In the genomic region with DNA sequence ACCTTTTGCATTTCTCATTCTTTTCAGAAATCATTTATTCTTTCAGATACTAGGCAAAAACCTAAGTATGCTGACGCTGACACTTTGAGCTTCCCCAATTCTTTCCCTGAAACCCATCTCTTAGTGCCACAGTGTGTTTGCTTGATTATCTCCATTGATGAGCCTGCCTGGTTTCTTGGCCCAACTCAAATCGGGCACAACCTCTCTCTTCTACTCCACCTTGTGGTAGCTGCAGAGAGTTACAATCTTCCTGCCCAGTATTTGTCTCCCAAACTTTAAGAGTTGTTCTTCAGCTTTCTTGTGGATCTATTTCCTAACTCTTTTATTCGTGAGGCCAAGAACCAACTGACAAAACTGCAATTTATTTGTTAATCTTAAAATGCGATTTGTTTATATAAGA, we compare ENCODE assay signal across 9 mouse cellular contexts.
DNase-seq lines count a peak whose midpoint lies in the region; ATAC-seq and TF ChIP-seq lines count a peak whose summit lies in the region.
"Had no signal": no experiment of that assay in that cellular context is flagged by ENCODE, and none has a peak within 500 bp of the region (broad histone marks: within the 10 kb centered on the region; RNA-seq: fewer than 3 reads in every experiment).

No protein-coding gene starts in this region.

- H3K9me3 ChIP-seq in kidney, embryonic 16.5 days (ENCODE audit: low read length): no peaks in the 10 kb centered on the region
- H3K9me3 ChIP-seq in lung, postnatal 0 days (ENCODE audit: low read length): no peaks in the 10 kb centered on the region
- peaks cover 4% of the 10 kb centered on the region; the same call in 1 of the 2 replicates for H3K9me3 ChIP-seq in heart, embryonic 12.5 days (replicated peaks)
- H3K9me3 ChIP-seq: liver, embryonic 15.5 days had no signal

- no peak overlapping the region for H3K9ac ChIP-seq in kidney, embryonic 16.5 days (replicated peaks; ENCODE audit: low read length)
- no peak overlapping the region for H3K9ac ChIP-seq in lung, postnatal 0 days (replicated peaks; ENCODE audit: low read depth)
- H3K9ac ChIP-seq in heart, embryonic 12.5 days: no peak overlapping the region
- H3K9ac ChIP-seq: liver, embryonic 15.5 days had no signal

- DNase-seq in kidney, adult 2 months: peak; percentile 22
- peak; percentile 18 for DNase-seq in CD4-positive helper T cell, adult 2 months (ENCODE audit: low read depth, low spot score)
- DNase-seq in Patski (ENCODE audit: low read depth, low spot score): no peak
- peak; percentile 61 for DNase-seq in embryo, embryonic 11 days
- DNase-seq in lung, postnatal 0 days (ENCODE audit: low spot score): peak; percentile 61
- DNase-seq in spleen, adult 12 weeks (ENCODE audit: low spot score): no peak

- 14% methylated on average over 4 of the region's 4 CpGs for WGBS in kidney, adult 2 months
- 16% methylated on average over 4 of the region's 4 CpGs for WGBS in kidney, embryonic 16.5 days
- WGBS in lung, postnatal 0 days: 10% methylated on average over 4 of the region's 4 CpGs
- WGBS in heart, embryonic 12.5 days: 13% methylated on average over 4 of the region's 4 CpGs

- TF ChIP-seq CTCF in kidney, adult 2 months (conservative IDR thresholded peaks at IDR 0.05; ENCODE audit: insufficient read depth, insufficient read length, low read depth, low read length): peak; percentile 59
- TF ChIP-seq CTCF in Patski (IDR thresholded peaks at IDR 0.05): peak; percentile 74
- TF ChIP-seq CTCF in lung, postnatal 0 days (IDR thresholded peaks at IDR 0.05): peak; percentile 82

- no peak for TF ChIP-seq POLR2A in kidney, adult 2 months (IDR thresholded peaks at IDR 0.05; ENCODE audit: low read depth, low read length)

- H3K27ac ChIP-seq in kidney, adult 2 months (ENCODE audit: insufficient read depth, low read depth, low read length): no peak overlapping the region
- no peak overlapping the region for H3K27ac ChIP-seq in kidney, embryonic 16.5 days (ENCODE audit: low read length)
- H3K27ac ChIP-seq in lung, postnatal 0 days (ENCODE audit: low read length): no peak overlapping the region
- no peak overlapping the region for H3K27ac ChIP-seq in heart, embryonic 12.5 days (ENCODE audit: poor library complexity, severe bottlenecking)
- H3K27ac ChIP-seq: liver, embryonic 15.5 days had no signal

- H3K4me2 ChIP-seq in kidney, embryonic 16.5 days (replicated peaks; ENCODE audit: low read depth, low read length): no peak overlapping the region
- H3K4me2 ChIP-seq in lung, postnatal 0 days (replicated peaks; ENCODE audit: low read depth, low read length): no peak overlapping the region
- H3K4me2 ChIP-seq in heart, embryonic 12.5 days: no peak overlapping the region
- H3K4me2 ChIP-seq: liver, embryonic 15.5 days had no signal

- no peak for ATAC-seq in kidney, embryonic 16.5 days (ENCODE audit: low FRiP score, low TSS enrichment)
- ATAC-seq in Patski: no peak
- ATAC-seq in lung, postnatal 0 days: no peak
- ATAC-seq in heart, embryonic 12.5 days (ENCODE audit: insufficient number of reproducible peaks, low FRiP score): no peak

- in situ Hi-C loops in Patski (cut with MboI; ENCODE audit: low pct_unique_long_range_greater_than_20kb): loop anchor here (5.0 kb wide), 1 partner anchor 240 kb away; no protein-coding TSS in a partner anchor

- POLR2A ChIA-PET in Patski (lab: Charles Lee): no interaction called here

- H3K36me3 ChIP-seq in kidney, adult 2 months (ENCODE audit: control insufficient read depth, insufficient read depth, low read length): no peaks in the 10 kb centered on the region
- H3K36me3 ChIP-seq in kidney, embryonic 16.5 days (ENCODE audit: insufficient read depth, low read length): no peaks in the 10 kb centered on the region
- H3K36me3 ChIP-seq in lung, postnatal 0 days (ENCODE audit: insufficient read depth, low read length): no peaks in the 10 kb centered on the region
- H3K36me3 ChIP-seq in heart, embryonic 12.5 days: no peaks in the 10 kb centered on the region
- H3K36me3 ChIP-seq: liver, embryonic 15.5 days had no signal

- no peak for TF ChIP-seq EP300 in lung, postnatal 0 days (IDR thresholded peaks at IDR 0.05)

- no peak overlapping the region for H3K4me3 ChIP-seq in kidney, adult 2 months (ENCODE audit: insufficient read depth, low read depth, low read length)
- no peak overlapping the region for H3K4me3 ChIP-seq in kidney, embryonic 16.5 days (ENCODE audit: low read length)
- H3K4me3 ChIP-seq in lung, postnatal 0 days (ENCODE audit: low read depth, low read length): no peak overlapping the region
- H3K4me3 ChIP-seq in heart, embryonic 12.5 days: no peak overlapping the region
- H3K4me3 ChIP-seq: liver, embryonic 15.5 days had no signal

- no peaks in the 10 kb centered on the region for H3K4me1 ChIP-seq in kidney, adult 2 months (ENCODE audit: control insufficient read depth, insufficient read depth, low read length)
- H3K4me1 ChIP-seq in kidney, embryonic 16.5 days (ENCODE audit: insufficient read depth, low read length): no peaks in the 10 kb centered on the region
- no peaks in the 10 kb centered on the region for H3K4me1 ChIP-seq in lung, postnatal 0 days (ENCODE audit: insufficient read depth, low read depth, low read length)
- no peaks in the 10 kb centered on the region for H3K4me1 ChIP-seq in heart, embryonic 12.5 days (replicated peaks)
- H3K4me1 ChIP-seq: liver, embryonic 15.5 days had no signal

- CTCF ChIA-PET in Patski (lab: Charles Lee): interaction anchor here (1.1 to 3.6 kb wide), 2 partner anchors 129 to 241 kb away, joined by 3 to 24 read pairs; no protein-coding TSS in a partner anchor

- no peaks in the 10 kb centered on the region; the same call in 1 of the 2 replicates for H3K27me3 ChIP-seq in kidney, adult 2 months (replicated peaks; ENCODE audit: control insufficient read depth, insufficient read depth, low read length)
- H3K27me3 ChIP-seq in kidney, embryonic 16.5 days (ENCODE audit: insufficient read depth, low read length): no peaks in the 10 kb centered on the region
- peaks cover 27% of the 10 kb centered on the region for H3K27me3 ChIP-seq in Patski
- H3K27me3 ChIP-seq in lung, postnatal 0 days (replicated peaks; ENCODE audit: insufficient read depth, low read length): no peaks in the 10 kb centered on the region
- H3K27me3 ChIP-seq in heart, embryonic 12.5 days (replicated peaks): no peaks in the 10 kb centered on the region
- H3K27me3 ChIP-seq: liver, embryonic 15.5 days had no signal

Comparison
In these comparisons a context has a peak if more than half of its experiments do, and no peak if none do; other contexts are left out.
1. DNase-seq: peak in kidney, adult 2 months (single experiment), CD4-positive helper T cell, adult 2 months (single experiment), embryo, embryonic 11 days (single experiment) and lung, postnatal 0 days (single experiment); none in Patski (single experiment) and spleen, adult 12 weeks (single experiment).
2. Peak in every context shown above with its lines, with median percentiles within 50 percentile points of each other: CTCF ChIP-seq.